Mouse (Mus musculus): ENCODE measurements around the gene Hist2h2aa2. TPM values are rescaled to one million over a fixed set of nuclear protein-coding genes. Genes with fewer than 3 reads are reported as not detected.
A peak's percentile ranks its signal among the peaks of the same experiment; 100 is the strongest.
"Not testable (repeated sequence)": the region's sequence is repeated elsewhere in the genome, so short reads cannot be mapped to it uniquely, and the experiment has no call there.

The Hist2h2aa2 gene
- total and polyA plus RNA-seq, 2 experiments, result 385 to 777 TPM

DNA sequence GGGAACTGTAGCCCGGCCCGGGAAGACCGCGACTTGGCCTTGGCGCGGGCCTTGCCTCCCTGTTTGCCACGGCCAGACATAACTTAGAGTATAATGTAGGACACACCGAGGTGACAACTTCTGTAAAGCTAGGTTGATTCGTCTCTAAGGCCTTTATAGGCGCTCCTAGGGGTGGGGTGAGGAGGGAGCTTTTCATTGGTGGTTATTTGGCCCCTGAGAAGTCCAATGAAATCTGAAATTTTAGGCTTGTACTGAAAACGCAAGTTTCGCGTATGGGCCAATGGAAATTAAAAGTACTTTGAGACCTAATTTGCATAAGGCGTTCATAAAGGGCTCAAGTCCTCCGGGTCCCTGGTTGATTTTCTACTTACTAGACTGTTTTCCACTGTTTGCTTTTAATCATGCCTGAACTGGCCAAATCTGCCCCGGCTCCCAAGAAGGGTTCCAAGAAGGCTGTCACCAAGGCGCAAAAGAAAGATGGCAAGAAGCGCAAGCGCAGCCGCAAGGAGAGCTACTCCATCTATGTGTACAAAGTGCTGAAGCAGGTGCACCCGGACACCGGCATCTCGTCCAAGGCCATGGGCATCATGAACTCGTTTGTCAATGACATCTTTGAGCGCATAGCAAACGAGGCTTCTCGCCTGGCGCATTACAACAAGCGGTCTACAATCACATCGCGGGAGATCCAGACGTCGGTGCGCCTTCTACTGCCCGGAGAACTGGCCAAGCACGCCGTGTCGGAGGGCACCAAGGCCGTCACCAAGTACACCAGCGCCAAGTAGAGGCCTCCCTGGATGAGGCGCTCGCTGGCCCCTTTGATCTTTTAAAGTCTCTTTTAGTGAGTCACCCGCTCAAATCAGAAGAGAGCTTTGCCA is 19.1 kb downstream of the Hist2h2aa2 start, which contains the start of the genes Hist2h2ac and Hist2h2be:
Gene Hist2h2ac (minus strand): TSS at position 116 of the 875 bp plus-strand sequence.
Gene Hist2h2be (plus strand): TSS at position 355 of the 875 bp plus-strand sequence.
- Histone ChIP-seq H3K79me2 (ENCODE audit: control insufficient read depth, insufficient read depth, low read length) (no peaks in the 10 kb centered on the region), H3K27me3 (ENCODE audit: control insufficient read depth, insufficient read depth, low read length) (no peaks in the 10 kb centered on the region), H3K4me1 (ENCODE audit: control insufficient read depth, insufficient read depth, low read length) (peaks cover 9% of the 10 kb centered on the region), H3K4me3 (ENCODE audit: insufficient read depth, low read depth, low read length) (peak within 1 kb of the TSS; percentile 85), H3K27ac (replicated peaks; ENCODE audit: insufficient read depth, low read depth, low read length) (peak within 1 kb of the TSS; percentile 97), H3K9ac (ENCODE audit: low read depth, low read length) (peak within 1 kb of the TSS; percentile 93), H3K36me3 (ENCODE audit: control insufficient read depth, insufficient read depth, low read length) (no peaks in the 10 kb centered on the region)
- WGBS, result under 1% methylated on average over 43 of the region's 43 CpGs
- DNase-seq (ENCODE audit: extremely low read depth, low read depth, low spot score), result peak; percentile 99
- no peak for TF ChIP-seq CTCF (IDR thresholded peaks at IDR 0.05; ENCODE audit: low read depth, low read length)
- TF ChIP-seq POLR2A (IDR thresholded peaks at IDR 0.05; ENCODE audit: extremely low read depth, insufficient read depth, low read length), result peak; percentile 89

DNA sequence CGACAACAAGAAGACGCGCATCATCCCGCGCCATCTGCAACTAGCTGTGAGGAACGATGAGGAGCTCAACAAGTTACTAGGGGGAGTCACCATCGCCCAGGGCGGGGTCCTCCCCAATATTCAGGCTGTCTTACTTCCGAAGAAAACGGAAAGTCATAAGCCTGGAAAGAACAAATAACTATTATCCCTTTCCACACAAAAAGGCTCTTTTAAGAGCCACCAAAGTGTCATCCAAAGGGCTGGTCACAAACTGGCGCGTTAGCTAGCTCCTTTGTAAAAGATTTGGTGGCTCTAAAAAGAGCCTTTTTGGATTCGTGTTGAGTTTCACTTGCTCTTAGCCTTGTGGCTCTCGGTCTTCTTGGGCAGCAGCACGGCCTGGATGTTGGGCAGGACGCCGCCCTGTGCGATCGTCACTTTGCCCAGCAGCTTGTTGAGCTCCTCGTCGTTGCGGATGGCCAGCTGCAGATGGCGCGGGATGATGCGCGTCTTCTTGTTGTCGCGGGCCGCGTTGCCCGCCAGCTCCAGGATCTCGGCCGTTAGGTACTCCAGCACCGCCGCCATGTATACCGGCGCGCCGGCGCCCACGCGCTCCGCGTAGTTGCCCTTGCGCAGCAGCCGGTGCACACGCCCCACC is 19.8 kb downstream of the Hist2h2aa2 start:
- peak overlapping the region; percentile 85 for H3K4me3 ChIP-seq (ENCODE audit: insufficient read depth, low read depth, low read length)
- under 1% methylated on average over 45 of the region's 47 CpGs for WGBS
- not testable (repeated sequence) for H3K79me2 ChIP-seq (ENCODE audit: control insufficient read depth, insufficient read depth, low read length); H3K27me3 ChIP-seq (ENCODE audit: control insufficient read depth, insufficient read depth, low read length); DNase-seq (ENCODE audit: extremely low read depth, low read depth, low spot score); H3K36me3 ChIP-seq (ENCODE audit: control insufficient read depth, insufficient read depth, low read length)
- H3K27ac ChIP-seq (replicated peaks; ENCODE audit: insufficient read depth, low read depth, low read length), result peak overlapping the region; percentile 97
- peaks cover 13% of the 10 kb centered on the region for H3K4me1 ChIP-seq (ENCODE audit: control insufficient read depth, insufficient read depth, low read length)
- peak overlapping the region; percentile 93 for H3K9ac ChIP-seq (ENCODE audit: low read depth, low read length)

DNA sequence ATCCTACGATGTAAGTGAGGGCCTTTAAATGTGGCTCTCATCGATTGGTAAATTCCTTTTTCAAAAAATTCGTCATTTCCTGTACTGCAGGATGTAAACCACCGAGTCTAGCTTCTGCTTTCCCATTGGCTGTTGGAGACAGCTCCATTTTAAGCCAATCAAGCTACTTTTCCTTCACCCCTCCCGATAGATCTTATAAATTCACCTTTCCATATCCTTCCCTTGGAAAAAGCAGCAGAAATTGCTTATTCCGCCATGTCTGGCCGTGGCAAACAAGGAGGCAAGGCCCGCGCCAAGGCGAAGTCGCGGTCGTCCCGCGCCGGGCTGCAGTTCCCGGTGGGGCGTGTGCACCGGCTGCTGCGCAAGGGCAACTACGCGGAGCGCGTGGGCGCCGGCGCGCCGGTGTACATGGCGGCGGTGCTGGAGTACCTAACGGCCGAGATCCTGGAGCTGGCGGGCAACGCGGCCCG is 20.4 kb downstream of the Hist2h2aa2 start, which contains the start of the genes Bola1 and Hist2h2ab:
Gene Bola1 (minus strand): TSS at position 49 of the 470 bp plus-strand sequence.
Gene Hist2h2ab (plus strand): TSS at position 205 of the 470 bp plus-strand sequence.
- Histone ChIP-seq H3K27me3 (ENCODE audit: control insufficient read depth, insufficient read depth, low read length) (no peaks in the 10 kb centered on the region), H3K36me3 (ENCODE audit: control insufficient read depth, insufficient read depth, low read length) (no peaks in the 10 kb centered on the region), H3K4me1 (ENCODE audit: control insufficient read depth, insufficient read depth, low read length) (peaks cover 13% of the 10 kb centered on the region), H3K79me2 (ENCODE audit: control insufficient read depth, insufficient read depth, low read length) (no peaks in the 10 kb centered on the region), H3K27ac (replicated peaks; ENCODE audit: insufficient read depth, low read depth, low read length) (peak within 1 kb of the TSS; percentile 97), H3K9ac (ENCODE audit: low read depth, low read length) (peak within 1 kb of the TSS; percentile 94), H3K4me3 (ENCODE audit: insufficient read depth, low read depth, low read length) (peak within 1 kb of the TSS; percentile 85)
- peak; percentile 94 for DNase-seq (ENCODE audit: extremely low read depth, low read depth, low spot score)
- under 1% methylated on average over 37 of the region's 37 CpGs for WGBS
- TF ChIP-seq POLR2A (IDR thresholded peaks at IDR 0.05; ENCODE audit: extremely low read depth, insufficient read depth, low read length), result peak; percentile 53; the same call in 1 of the 2 replicates
- no peak for TF ChIP-seq CTCF (IDR thresholded peaks at IDR 0.05; ENCODE audit: low read depth, low read length)

DNA sequence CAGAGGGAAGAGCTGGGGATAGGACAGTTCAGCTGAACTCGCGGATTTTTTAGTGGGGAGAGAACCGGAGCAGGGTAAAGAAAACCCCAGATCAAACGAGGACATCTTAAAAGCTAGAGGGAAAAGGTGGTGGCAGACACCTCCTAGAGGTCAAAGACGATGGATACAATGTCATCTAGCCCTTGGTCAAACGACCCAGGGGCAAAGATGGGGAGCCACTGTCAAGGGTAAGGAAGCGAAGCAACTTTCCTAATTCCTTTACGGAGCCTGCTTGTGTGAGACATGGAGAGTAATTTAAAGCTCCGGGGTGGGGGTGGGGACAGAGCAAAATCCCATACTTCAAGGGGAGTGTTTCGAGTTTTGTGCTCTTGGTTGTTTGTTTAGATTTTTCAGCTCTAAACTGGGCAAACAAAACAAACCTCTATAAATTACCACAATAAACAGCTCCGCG is 20.9 kb downstream of the Hist2h2aa2 start:
- Histone ChIP-seq H3K4me3 (ENCODE audit: insufficient read depth, low read depth, low read length) (peak overlapping the region; percentile 58), H3K9ac (ENCODE audit: low read depth, low read length) (peak overlapping the region; percentile 94), H3K79me2 (ENCODE audit: control insufficient read depth, insufficient read depth, low read length) (no peaks in the 10 kb centered on the region), H3K36me3 (ENCODE audit: control insufficient read depth, insufficient read depth, low read length) (no peaks in the 10 kb centered on the region), H3K27ac (replicated peaks; ENCODE audit: insufficient read depth, low read depth, low read length) (peak overlapping the region; percentile 97), H3K27me3 (ENCODE audit: control insufficient read depth, insufficient read depth, low read length) (no peaks in the 10 kb centered on the region), H3K4me1 (ENCODE audit: control insufficient read depth, insufficient read depth, low read length) (peaks cover 13% of the 10 kb centered on the region)
- no peak for TF ChIP-seq POLR2A (IDR thresholded peaks at IDR 0.05; ENCODE audit: extremely low read depth, insufficient read depth, low read length)
- no peak; the same call in 1 of the 2 replicates for TF ChIP-seq CTCF (IDR thresholded peaks at IDR 0.05; ENCODE audit: low read depth, low read length)
- WGBS, result 0% methylated on average over 12 of the region's 12 CpGs
- peak; percentile 55 for DNase-seq (ENCODE audit: extremely low read depth, low read depth, low spot score)

DNA sequence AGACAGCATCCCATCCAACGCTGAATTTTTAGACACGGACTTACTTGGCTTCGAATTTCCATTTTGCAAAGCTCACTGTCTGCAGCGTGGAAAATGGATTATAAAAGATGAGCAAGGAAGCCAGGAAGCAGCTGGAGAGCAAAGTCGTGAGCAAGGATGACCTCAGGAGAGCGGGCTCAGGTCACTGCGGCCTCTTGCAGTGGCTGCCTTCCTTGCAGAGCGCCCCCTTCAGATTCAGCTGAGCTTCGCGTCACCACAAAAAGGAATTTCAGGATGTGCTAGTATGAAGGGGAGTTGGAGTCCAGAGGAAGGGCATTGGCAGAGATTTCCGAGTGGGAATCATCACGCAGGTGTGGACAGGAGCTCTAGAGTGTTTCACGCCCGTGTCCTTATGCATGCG is 30.8 kb downstream of the Hist2h2aa2 start:
- TF ChIP-seq POLR2A (IDR thresholded peaks at IDR 0.05; ENCODE audit: extremely low read depth, insufficient read depth, low read length), result no peak
- peak; percentile 43 for TF ChIP-seq CTCF (IDR thresholded peaks at IDR 0.05; ENCODE audit: low read depth, low read length)
- Histone ChIP-seq H3K79me2 (ENCODE audit: control insufficient read depth, insufficient read depth, low read length) (no peaks in the 10 kb centered on the region), H3K36me3 (ENCODE audit: control insufficient read depth, insufficient read depth, low read length) (no peaks in the 10 kb centered on the region), H3K27ac (replicated peaks; ENCODE audit: insufficient read depth, low read depth, low read length) (no peak overlapping the region), H3K4me1 (ENCODE audit: control insufficient read depth, insufficient read depth, low read length) (peaks cover 3% of the 10 kb centered on the region), H3K27me3 (ENCODE audit: control insufficient read depth, insufficient read depth, low read length) (no peaks in the 10 kb centered on the region), H3K4me3 (ENCODE audit: insufficient read depth, low read depth, low read length) (no peak overlapping the region), H3K9ac (ENCODE audit: low read depth, low read length) (no peak overlapping the region)
- WGBS, result 66% methylated on average over 15 of the region's 15 CpGs
- no peak for DNase-seq (ENCODE audit: extremely low read depth, low read depth, low spot score)
